Mouse (Mus musculus): ENCODE measurements around the gene Bri3.

Gene Bri3

GRCm38 (mm10) chr5:144267535-144268241, 23.5 kb downstream of the Bri3 start:
- DNase-seq = no peak

DNA sequence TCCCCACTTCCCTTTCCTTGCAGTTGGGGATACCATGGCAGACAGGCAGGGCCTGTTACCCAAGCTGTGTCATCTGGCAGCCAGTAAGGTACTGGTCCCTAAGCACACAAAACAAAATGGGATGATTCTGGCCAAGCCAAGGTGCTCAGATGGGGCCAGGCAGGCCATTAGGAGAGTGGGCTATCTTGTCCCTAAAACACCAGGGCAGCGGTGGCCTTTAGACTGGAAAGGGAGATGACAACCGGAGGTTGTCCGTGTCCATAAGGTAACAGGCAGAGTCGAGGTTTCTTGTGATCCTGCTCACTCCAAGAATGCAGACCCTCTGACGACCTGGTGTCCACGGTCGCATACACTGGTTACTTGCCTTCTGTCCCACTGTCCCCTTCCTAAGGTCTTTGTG, 25.7 kb downstream of the Bri3 start:
- no peak for DNase-seq

DNA sequence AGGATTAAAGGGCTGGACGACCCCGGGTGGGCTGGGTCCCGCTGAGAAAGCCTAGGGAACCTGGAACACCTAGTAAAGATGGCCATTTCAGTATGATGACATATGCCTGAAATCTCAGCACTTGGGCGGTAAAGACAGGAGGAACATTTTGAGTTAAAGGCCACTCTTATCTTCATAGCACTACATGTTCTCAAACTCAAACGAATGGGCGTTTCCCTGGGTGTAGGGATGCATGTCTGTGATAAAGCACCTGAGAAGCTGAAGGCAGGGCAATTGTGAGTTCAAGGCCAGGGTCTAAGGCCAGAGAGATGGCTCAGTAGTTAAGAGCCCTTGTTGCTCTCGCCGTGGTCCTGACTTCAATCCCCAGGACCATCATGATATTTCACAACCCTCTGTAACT, 26.2 kb downstream of the Bri3 start:
- no peak for DNase-seq

DNA sequence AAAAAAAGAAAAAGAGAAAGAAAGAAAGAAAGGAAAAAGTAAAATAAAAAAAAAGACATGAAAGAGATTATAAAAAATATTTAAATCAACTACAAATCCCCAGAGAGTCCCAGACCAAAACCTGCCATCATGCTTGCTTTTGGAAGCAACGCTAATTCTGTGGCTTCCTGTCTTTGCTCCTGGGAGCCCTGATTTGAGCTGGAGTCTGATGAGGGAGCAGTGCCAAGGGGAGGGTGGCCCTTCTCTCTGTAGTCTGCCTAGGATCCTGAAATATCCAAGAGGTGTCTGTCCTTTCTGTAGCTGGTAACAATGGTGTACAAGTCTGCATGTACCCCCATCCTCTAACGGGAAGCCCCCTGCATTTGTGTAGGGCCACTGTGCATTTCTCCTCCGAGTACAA, 26.9 kb downstream of the Bri3 start:
- no peak for DNase-seq

GRCm38 (mm10) chr5:144271772-144272171, 27.5 kb downstream of the Bri3 start:
- no peak for DNase-seq

DNA sequence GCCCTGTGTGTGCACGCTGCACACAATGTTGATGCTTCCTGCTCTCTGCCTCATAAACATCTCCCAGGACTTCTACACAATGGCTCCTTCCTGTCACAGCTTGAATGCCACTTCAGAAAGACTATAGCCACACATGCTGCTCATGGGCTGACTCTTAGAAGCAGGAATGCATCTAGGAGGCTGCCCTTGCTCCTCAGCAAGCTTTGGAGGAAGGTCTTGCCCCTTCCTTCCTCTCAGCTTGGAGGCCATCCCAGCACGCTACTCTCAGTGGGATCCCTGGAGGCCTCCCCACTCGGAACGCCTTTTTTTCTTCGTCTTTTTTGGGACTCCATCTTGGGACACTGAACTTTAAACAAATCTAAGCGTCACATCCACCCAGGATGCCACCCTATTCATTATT, 30.7 kb downstream of the Bri3 start:
- DNase-seq = no peak

- DNase-seq = no peak
Observed at GRCm38 (mm10) chr5:144276898-144277630, 32.8 kb downstream of the Bri3 start.

DNA sequence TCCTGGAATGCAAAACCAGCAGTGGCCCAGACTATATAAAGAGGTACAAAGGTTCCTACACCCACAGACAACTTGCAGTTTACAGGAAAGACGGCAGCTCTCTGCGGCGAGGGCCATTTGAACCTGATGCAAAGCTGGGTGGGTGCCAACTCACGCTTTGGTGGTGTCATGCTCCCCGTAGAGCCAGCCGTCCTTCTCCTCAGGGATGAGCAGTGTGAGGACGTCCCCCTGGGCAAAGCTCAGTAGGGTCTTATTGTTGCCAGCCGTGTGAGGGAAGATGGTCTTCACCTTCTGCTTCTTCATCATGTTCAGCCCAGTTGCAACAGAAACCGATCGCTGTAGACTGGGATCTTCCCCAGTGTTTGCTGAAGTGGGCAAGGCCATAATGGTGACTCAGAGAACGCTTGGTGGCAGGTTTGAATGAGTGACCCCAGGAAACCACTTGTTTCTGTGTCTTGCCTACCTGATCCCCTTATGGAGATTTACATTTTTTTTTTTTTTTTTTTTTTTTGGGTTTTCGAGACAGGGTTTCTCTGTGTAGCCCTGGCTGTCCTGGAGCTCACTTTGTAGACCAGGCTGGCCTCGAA, 34.2 kb downstream of the Bri3 start:
- no peak for DNase-seq

- DNase-seq = no peak
Observed at GRCm38 (mm10) chr5:144279081-144279541, 34.9 kb downstream of the Bri3 start.

DNA sequence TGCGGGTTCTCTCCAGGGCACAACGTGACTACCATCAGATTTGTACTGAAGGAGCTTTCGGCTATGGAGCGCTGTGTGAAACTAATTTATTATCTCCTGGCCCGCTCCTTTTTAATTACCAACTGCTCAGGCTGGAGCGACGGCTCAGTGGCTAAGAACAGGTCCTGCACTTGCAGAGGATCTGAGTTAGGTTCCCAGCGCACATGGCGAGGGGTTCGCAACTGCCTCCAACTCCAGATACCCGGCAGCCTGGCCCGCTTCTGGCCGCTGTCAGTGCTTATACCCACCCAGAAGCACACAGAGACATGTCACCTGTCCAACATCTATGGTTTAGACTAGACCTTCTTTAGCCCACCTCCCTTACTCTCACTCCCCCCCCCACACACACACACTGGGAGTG, 35.7 kb downstream of the Bri3 start:
- DNase-seq = no peak

DNA sequence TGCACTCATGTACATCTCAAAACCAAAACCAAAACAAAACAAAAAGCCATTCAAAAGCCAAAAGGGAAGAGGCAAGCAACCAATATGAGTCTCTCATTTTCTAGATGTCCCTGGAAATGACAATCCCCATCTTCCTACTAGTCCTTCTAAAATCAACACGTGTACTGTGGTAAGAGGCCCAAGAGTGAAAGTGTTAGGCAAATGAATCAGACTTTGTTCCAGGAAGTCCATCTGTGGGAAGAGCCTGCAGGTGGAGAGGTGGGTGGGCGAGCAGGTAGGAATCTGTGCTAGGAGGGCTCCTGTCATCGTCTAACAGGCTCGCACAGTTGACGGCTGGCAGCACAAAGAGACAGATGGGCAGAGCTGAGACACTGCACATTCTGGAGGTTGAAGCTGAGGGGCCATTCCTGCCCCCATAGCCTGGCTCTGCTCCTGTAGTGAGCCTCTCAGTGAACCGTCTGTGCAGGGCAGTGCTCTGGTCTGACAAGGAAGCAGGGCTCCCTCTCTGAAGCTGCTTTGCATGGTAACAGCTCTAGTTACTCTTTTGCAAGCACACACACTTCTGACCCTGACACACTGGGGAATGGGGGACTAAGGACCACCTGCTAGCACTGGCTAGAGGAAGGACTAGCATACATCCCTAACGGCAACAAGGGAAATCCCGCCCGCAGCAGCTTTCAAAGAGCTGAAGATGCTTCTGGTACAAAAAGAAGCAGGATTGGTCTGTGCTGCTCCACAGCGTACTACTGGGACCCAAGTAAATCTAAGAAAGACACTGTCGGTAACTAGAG, 38.4 kb downstream of the Bri3 start:
- DNase-seq = no peak

DNA sequence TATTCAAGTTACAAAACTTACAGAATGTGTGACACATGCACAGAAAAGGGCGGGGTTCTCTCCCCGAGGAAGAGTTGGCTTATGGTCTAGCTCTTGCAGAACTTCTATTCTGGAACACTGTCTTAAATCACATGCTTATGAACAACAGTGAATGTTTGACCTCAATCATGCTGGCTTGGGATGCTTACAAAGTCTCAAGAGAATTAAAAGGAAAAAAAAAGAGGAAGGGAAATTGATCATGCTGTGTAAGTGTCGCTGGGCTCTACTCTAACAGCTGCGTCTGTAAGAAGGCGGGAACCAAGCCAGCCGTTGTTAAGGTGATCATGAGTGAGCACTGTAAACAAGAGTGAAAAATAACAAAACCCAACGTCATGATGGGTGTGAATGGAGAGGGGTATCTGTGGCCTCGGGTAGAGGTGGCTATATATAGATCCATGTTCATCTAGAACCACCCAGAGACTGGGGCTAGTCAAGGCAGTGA, 39.4 kb downstream of the Bri3 start:
- no peak for DNase-seq

GRCm38 (mm10) chr5:144284599-144284998, 40.4 kb downstream of the Bri3 start:
- DNase-seq = no peak

- DNase-seq = no peak
Observed at GRCm38 (mm10) chr5:144286591-144287266, 42.5 kb downstream of the Bri3 start.

DNA sequence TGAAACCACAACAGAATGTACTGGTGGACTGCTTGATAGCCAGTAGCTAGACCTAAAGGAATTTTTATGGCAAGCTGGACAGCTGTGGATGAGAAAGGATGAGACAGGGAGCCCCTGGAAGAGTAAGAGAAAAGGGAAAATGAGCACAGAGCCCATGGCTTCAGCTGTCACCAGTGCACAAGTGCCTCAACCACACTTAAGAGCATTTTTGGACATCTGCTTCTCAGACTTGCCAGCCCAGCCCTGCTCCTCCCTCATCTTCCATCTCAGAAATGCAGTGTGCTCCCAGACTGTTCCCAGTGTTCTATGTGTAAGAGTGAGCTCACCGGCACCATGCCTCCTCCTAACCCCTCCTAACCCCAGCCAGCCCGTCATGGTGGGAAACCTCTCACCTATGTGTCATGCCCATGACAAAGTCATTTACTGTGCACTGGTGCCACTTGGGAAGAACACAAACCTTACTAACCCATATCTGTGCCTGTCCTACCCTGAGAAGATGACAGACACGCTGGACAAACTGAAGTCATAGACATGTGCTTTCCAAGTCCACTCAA, 43.1 kb downstream of the Bri3 start:
- DNase-seq = no peak

GRCm38 (mm10) chr5:144288391-144288790, 44.2 kb downstream of the Bri3 start:
- no peak for DNase-seq

GRCm38 (mm10) chr5:144289769-144290440, 45.7 kb downstream of the Bri3 start:
- DNase-seq = no peak

DNA sequence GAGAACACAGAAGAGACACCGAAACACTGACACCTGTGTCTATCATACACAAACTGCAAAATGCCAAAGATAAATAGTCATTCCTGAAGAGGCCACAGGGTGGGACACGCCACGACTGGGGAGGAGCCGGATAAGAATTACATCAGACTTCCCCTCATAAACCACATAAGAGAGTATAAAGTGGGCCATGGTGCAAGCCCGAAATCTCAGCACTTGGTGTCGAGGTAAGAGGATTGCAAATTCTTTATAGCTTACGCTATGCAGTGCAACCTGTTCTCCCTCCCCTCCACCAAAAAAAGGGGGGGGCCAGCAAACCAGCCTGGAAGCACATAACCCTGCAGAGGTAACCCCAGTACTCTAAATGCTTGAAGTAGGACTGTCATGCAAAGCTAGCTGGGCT, 50.7 kb downstream of the Bri3 start:
- no peak for DNase-seq

DNA sequence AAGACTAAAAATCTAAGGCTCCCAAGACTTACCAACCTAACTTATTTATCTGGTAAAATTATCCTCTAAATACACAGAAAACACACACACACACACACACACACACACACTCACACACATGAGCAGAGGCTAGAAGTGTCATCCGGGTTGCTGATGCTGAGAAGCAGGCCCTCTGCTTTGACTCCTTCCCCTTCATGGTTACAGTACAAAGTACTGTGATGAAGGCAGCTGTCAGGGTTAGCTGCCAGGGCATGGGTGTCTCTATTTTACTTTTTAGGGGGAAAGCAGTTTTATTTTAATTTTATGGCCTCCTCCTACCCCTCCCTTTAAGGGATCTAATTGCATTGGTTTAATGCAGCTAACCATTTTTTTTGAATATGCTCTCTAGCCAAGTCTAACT, 51.1 kb downstream of the Bri3 start:
- no peak for DNase-seq

DNA sequence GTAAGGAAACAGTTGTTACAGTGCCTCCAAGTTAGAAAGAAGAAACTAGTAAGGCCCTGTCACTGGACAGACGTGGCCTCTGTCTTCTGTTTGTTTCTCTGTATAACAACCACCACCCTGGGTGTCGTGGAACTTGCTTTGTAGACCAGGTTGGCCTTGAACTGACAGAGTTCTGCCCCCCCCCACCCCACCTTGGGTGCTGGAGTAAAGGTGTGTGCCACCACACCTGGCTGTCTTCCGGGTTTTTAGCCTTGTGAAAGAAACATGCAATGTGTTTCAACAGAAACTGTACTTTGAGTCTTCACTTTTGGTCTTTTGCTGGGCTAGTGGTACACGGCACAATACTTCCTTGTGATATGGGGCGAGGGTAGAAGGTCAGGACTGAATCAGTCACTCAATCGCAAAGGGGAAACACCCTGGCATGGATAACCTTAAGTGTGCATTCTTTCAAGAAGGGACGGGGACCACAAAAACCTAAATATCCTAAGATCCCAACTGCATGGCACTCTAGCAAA, 51.9 kb downstream of the Bri3 start:
- DNase-seq = no peak

DNA sequence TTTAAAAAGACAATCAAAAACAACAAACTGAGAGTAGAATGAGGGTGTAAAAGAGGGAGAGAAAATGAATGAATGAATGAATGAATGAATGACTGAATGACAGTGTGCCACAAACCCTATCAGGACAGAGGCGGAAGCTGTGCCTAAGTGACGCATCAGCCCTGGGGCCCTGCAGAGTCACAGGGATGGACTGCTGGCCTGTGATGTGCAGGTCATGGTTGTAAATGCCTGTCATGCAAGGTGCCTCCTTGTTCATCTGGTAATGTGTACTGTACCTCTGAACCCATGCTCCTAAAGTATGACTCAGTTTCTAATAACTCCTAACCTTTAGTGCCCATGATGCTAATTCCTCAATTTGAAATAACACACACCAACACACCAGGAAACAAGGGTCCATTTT, 58.8 kb downstream of the Bri3 start:
- DNase-seq = no peak

All from thymus, adult 18-20 months (tissue).